ENCODE assay signal across 23 mouse cellular contexts in genomic region chr4:97958121-97958520, GRCm38 (mm10).
DNase-seq lines count a peak whose midpoint lies in the region; ATAC-seq and TF ChIP-seq lines count a peak whose summit lies in the region.
"Had no signal": no experiment of that assay in that cellular context is flagged by ENCODE, and none has a peak within 500 bp of the region (broad histone marks: within the 10 kb centered on the region; RNA-seq: fewer than 3 reads in every experiment).

No protein-coding gene starts in this region.

- H3K9ac ChIP-seq in kidney, embryonic 14.5 days (ENCODE audit: low read depth, low read length), result no peak overlapping the region
- H3K9ac ChIP-seq: hindbrain, embryonic 15.5 days; intestine, embryonic 15.5 days; liver, embryonic 13.5 days; neural tube, embryonic 12.5 days had no signal

- intact Hi-C loops in heart, postnatal 14 days (cut with DNase I), result no loop called here

- no peaks in the 10 kb centered on the region for H3K36me3 ChIP-seq in kidney, embryonic 14.5 days (ENCODE audit: control insufficient read depth, insufficient read depth, low read length)
- H3K36me3 ChIP-seq: embryonic facial prominence, embryonic 10.5 days; heart, embryonic 10.5 days; hindbrain, embryonic 15.5 days; intestine, embryonic 15.5 days; liver, embryonic 13.5 days had no signal

- ATAC-seq in kidney, embryonic 14.5 days (ENCODE audit: low FRiP score, low TSS enrichment), result no peak
- ATAC-seq: intestine, embryonic 15.5 days had no signal

- H3K27me3 ChIP-seq in cerebellum, adult 2 months (ENCODE audit: control insufficient read depth, insufficient read depth, low read length), result no peaks in the 10 kb centered on the region
- H3K27me3 ChIP-seq in kidney, embryonic 14.5 days (ENCODE audit: control insufficient read depth, insufficient read depth, low read length), result no peaks in the 10 kb centered on the region
- H3K27me3 ChIP-seq: hindbrain, embryonic 15.5 days; intestine, embryonic 15.5 days; liver, embryonic 13.5 days; neural tube, embryonic 12.5 days had no signal

- TF ChIP-seq CTCF in cerebellum, adult 2 months (IDR thresholded peaks at IDR 0.05; ENCODE audit: borderline replicate concordance, insufficient read depth, low read depth, low read length), result no peak

- DNase-seq in heart, adult 11 months, result peak; percentile 63
- no peak for DNase-seq in heart, postnatal 14 days
- peak; percentile 91 for DNase-seq in brain, adult 2 months (ENCODE audit: low read depth, low spot score)
- DNase-seq in cerebellum, adult 2 months, result peak; percentile 58 to 82
- DNase-seq in cerebellum, postnatal 25 days, result peak; percentile 64 to 73
- no peak for DNase-seq in layer of hippocampus, postnatal 10 days (ENCODE audit: low spot score in 2 of 2)
- no peak for DNase-seq in kidney, postnatal 25 days
- DNase-seq: adrenal gland, postnatal 14 days; B cell, adult 2 months; kidney, adult 9 months; kidney, postnatal 36 days; liver, embryonic 13.5 days; lung, adult 2 months; lung, postnatal 14 days; midbrain, embryonic 14.5 days; right cerebral cortex, postnatal 14 days had no signal

- no peak overlapping the region for H3K4me2 ChIP-seq in kidney, embryonic 14.5 days (replicated peaks; ENCODE audit: low read depth, low read length)
- H3K4me2 ChIP-seq: hindbrain, embryonic 15.5 days; intestine, embryonic 15.5 days; liver, embryonic 13.5 days; neural tube, embryonic 12.5 days had no signal

- H3K4me3 ChIP-seq in cerebellum, adult 2 months (replicated peaks; ENCODE audit: insufficient read depth, low read depth, low read length), result no peak overlapping the region
- H3K4me3 ChIP-seq in kidney, embryonic 14.5 days (ENCODE audit: low read length), result no peak overlapping the region
- H3K4me3 ChIP-seq: embryonic facial prominence, embryonic 10.5 days; heart, embryonic 10.5 days; hindbrain, embryonic 15.5 days; intestine, embryonic 15.5 days; liver, embryonic 13.5 days; neural tube, embryonic 12.5 days had no signal

- H3K27ac ChIP-seq in cerebellum, adult 2 months (ENCODE audit: insufficient read depth, low read length), result no peak overlapping the region
- no peak overlapping the region for H3K27ac ChIP-seq in kidney, embryonic 14.5 days (ENCODE audit: low read depth, low read length)
- H3K27ac ChIP-seq: embryonic facial prominence, embryonic 10.5 days; heart, embryonic 10.5 days; hindbrain, embryonic 15.5 days; intestine, embryonic 15.5 days; liver, embryonic 13.5 days; neural tube, embryonic 12.5 days; stomach, postnatal 0 days had no signal

- peaks cover 3% of the 10 kb centered on the region; the same call in 1 of the 2 replicates for H3K4me1 ChIP-seq in cerebellum, adult 2 months (ENCODE audit: control insufficient read depth, insufficient read depth, low read length)
- no peaks in the 10 kb centered on the region for H3K4me1 ChIP-seq in kidney, embryonic 14.5 days (ENCODE audit: control insufficient read depth, insufficient read depth, low read length)
- H3K4me1 ChIP-seq: embryonic facial prominence, embryonic 10.5 days; heart, embryonic 10.5 days; intestine, embryonic 15.5 days; liver, embryonic 13.5 days; neural tube, embryonic 12.5 days had no signal

- H3K9me3 ChIP-seq in kidney, embryonic 14.5 days (ENCODE audit: control insufficient read depth, low read length), result no peaks in the 10 kb centered on the region
- H3K9me3 ChIP-seq: embryonic facial prominence, embryonic 10.5 days; heart, embryonic 10.5 days; hindbrain, embryonic 15.5 days; intestine, embryonic 15.5 days; liver, embryonic 13.5 days; neural tube, embryonic 12.5 days had no signal

- WGBS in cerebellum, adult 2 months, result 8% methylated on average over 5 of the region's 5 CpGs
- 90% methylated on average over 5 of the region's 5 CpGs for WGBS in kidney, embryonic 14.5 days

- TF ChIP-seq POLR2A in cerebellum, adult 2 months (IDR thresholded peaks at IDR 0.05; ENCODE audit: borderline replicate concordance, insufficient read depth, low read length), result no peak

Comparison
In these comparisons a context has a peak if more than half of its experiments do, and no peak if none do; other contexts are left out.
1. DNase-seq: peak in heart, adult 11 months (single experiment), brain, adult 2 months (single experiment), cerebellum, adult 2 months (2 of 2) and cerebellum, postnatal 25 days (2 of 2); none in heart, postnatal 14 days (0 of 2), layer of hippocampus, postnatal 10 days (0 of 2) and kidney, postnatal 25 days (0 of 2).